Mouse (Mus musculus): Measurements from ENCODE around the gene Pard6b. TPM values are rescaled to one million over a fixed set of nuclear protein-coding genes. Genes with fewer than 3 reads are reported as not detected.

Gene Pard6b
- polyA plus RNA-seq (2014; fragmentation: Nextera tagmentation; extraction: Ambion mirVana): 8.2 and 9.2 TPM in 2 replicates

- under 1% methylated on average over 106 of the region's 110 CpGs for WGBS
- DNase-seq (peak; percentile 100), ATAC-seq (ENCODE audit: low FRiP score, low TSS enrichment) (peak; percentile 94)
- H3K4me1 ChIP-seq (ENCODE audit: control insufficient read depth, insufficient read depth, low read length): peaks cover 14% of the 10 kb centered on the region; the same call in 1 of the 2 replicates
- H3K4me2 ChIP-seq (ENCODE audit: low read length): peak within 1 kb of the TSS; percentile 75
- H3K9ac ChIP-seq (replicated peaks; ENCODE audit: low read length): peak within 1 kb of the TSS; percentile 76
- H3K27ac ChIP-seq (replicated peaks; ENCODE audit: low read depth, low read length): peak within 1 kb of the TSS; percentile 90
- H3K36me3 ChIP-seq (ENCODE audit: control insufficient read depth, insufficient read depth, low read length): no peaks in the 10 kb centered on the region
- H3K9me3 ChIP-seq (ENCODE audit: control insufficient read depth, low read length): no peaks in the 10 kb centered on the region
- peak within 1 kb of the TSS; percentile 79 for H3K4me3 ChIP-seq (replicated peaks; ENCODE audit: low read depth, low read length)
- H3K27me3 ChIP-seq (ENCODE audit: control insufficient read depth, insufficient read depth, low read length): peaks cover 12% of the 10 kb centered on the region; the same call in 1 of the 2 replicates
These were observed at the start of gene Pard6b for GRCm38 (mm10) chr2:168080431-168081246. Gene Pard6b, plus strand, starts transcription at chr2:168081004.

- WGBS: 79% methylated on average over 2 of the region's 2 CpGs
These were observed 49.0 kb upstream of the Pard6b start for GRCm38 (mm10) chr2:168031842-168032241.

GRCm38 (mm10) chr2:168033905-168034304, 46.9 kb upstream of the Pard6b start:
- no peaks in the 10 kb centered on the region for H3K27me3 ChIP-seq (ENCODE audit: control insufficient read depth, insufficient read depth, low read length)
- WGBS: 59% methylated on average over 10 of the region's 10 CpGs
- H3K4me2 ChIP-seq (ENCODE audit: low read length): no peak overlapping the region
- H3K4me3 ChIP-seq (replicated peaks; ENCODE audit: low read depth, low read length): no peak overlapping the region
- H3K27ac ChIP-seq (replicated peaks; ENCODE audit: low read depth, low read length): no peak overlapping the region
- DNase-seq (no peak), ATAC-seq (ENCODE audit: low FRiP score, low TSS enrichment) (no peak)
- H3K9me3 ChIP-seq (ENCODE audit: control insufficient read depth, low read length): no peaks in the 10 kb centered on the region
- H3K9ac ChIP-seq (replicated peaks; ENCODE audit: low read length): no peak overlapping the region
- H3K4me1 ChIP-seq (ENCODE audit: control insufficient read depth, insufficient read depth, low read length): no peaks in the 10 kb centered on the region
- no peaks in the 10 kb centered on the region for H3K36me3 ChIP-seq (ENCODE audit: control insufficient read depth, insufficient read depth, low read length)

More at GRCm38 (mm10) chr2:168031842-168032241, 49.0 kb upstream of the Pard6b start:
- no peak for ATAC-seq (ENCODE audit: low FRiP score, low TSS enrichment)
- no peaks in the 10 kb centered on the region for H3K9me3 ChIP-seq (ENCODE audit: control insufficient read depth, low read length)
- no peaks in the 10 kb centered on the region for H3K36me3 ChIP-seq (ENCODE audit: control insufficient read depth, insufficient read depth, low read length)
- H3K27ac ChIP-seq (replicated peaks; ENCODE audit: low read depth, low read length): no peak overlapping the region
- H3K4me1 ChIP-seq (ENCODE audit: control insufficient read depth, insufficient read depth, low read length): no peaks in the 10 kb centered on the region
- H3K4me3 ChIP-seq (replicated peaks; ENCODE audit: low read depth, low read length): no peak overlapping the region
- H3K9ac ChIP-seq (replicated peaks; ENCODE audit: low read length): no peak overlapping the region
- H3K4me2 ChIP-seq (ENCODE audit: low read length): no peak overlapping the region
- DNase-seq: no peak
- H3K27me3 ChIP-seq (ENCODE audit: control insufficient read depth, insufficient read depth, low read length): no peaks in the 10 kb centered on the region

- Histone ChIP-seq H3K4me2 (ENCODE audit: low read length) (no peak overlapping the region), H3K4me1 (ENCODE audit: control insufficient read depth, insufficient read depth, low read length) (no peaks in the 10 kb centered on the region), H3K9ac (replicated peaks; ENCODE audit: low read length) (no peak overlapping the region), H3K27ac (replicated peaks; ENCODE audit: low read depth, low read length) (no peak overlapping the region), H3K9me3 (ENCODE audit: control insufficient read depth, low read length) (no peaks in the 10 kb centered on the region), H3K36me3 (ENCODE audit: control insufficient read depth, insufficient read depth, low read length) (no peaks in the 10 kb centered on the region), H3K4me3 (replicated peaks; ENCODE audit: low read depth, low read length) (no peak overlapping the region), H3K27me3 (ENCODE audit: control insufficient read depth, insufficient read depth, low read length) (no peaks in the 10 kb centered on the region)
- 81% methylated on average over 6 of the region's 6 CpGs for WGBS
- no peak for ATAC-seq (ENCODE audit: low FRiP score, low TSS enrichment)
- DNase-seq: no peak
These were observed 44.9 kb upstream of the Pard6b start for GRCm38 (mm10) chr2:168035907-168036306.

GRCm38 (mm10) chr2:168037063-168037462, 43.7 kb upstream of the Pard6b start:
- no peak overlapping the region for H3K4me2 ChIP-seq (ENCODE audit: low read length)
- H3K4me3 ChIP-seq (replicated peaks; ENCODE audit: low read depth, low read length): no peak overlapping the region
- no peaks in the 10 kb centered on the region for H3K4me1 ChIP-seq (ENCODE audit: control insufficient read depth, insufficient read depth, low read length)
- no peak overlapping the region for H3K27ac ChIP-seq (replicated peaks; ENCODE audit: low read depth, low read length)
- no peak for ATAC-seq (ENCODE audit: low FRiP score, low TSS enrichment)
- no peaks in the 10 kb centered on the region for H3K27me3 ChIP-seq (ENCODE audit: control insufficient read depth, insufficient read depth, low read length)
- WGBS: 69% methylated on average over 3 of the region's 3 CpGs
- H3K36me3 ChIP-seq (ENCODE audit: control insufficient read depth, insufficient read depth, low read length): no peaks in the 10 kb centered on the region
- no peak overlapping the region for H3K9ac ChIP-seq (replicated peaks; ENCODE audit: low read length)
- no peak for DNase-seq
- H3K9me3 ChIP-seq (ENCODE audit: control insufficient read depth, low read length): no peaks in the 10 kb centered on the region

GRCm38 (mm10) chr2:168040751-168041150, 40.1 kb upstream of the Pard6b start:
- 43% methylated on average over 3 of the region's 3 CpGs for WGBS
- Histone ChIP-seq H3K9me3 (ENCODE audit: control insufficient read depth, low read length) (no peaks in the 10 kb centered on the region), H3K4me2 (ENCODE audit: low read length) (no peak overlapping the region), H3K9ac (replicated peaks; ENCODE audit: low read length) (no peak overlapping the region), H3K27me3 (ENCODE audit: control insufficient read depth, insufficient read depth, low read length) (no peaks in the 10 kb centered on the region), H3K36me3 (ENCODE audit: control insufficient read depth, insufficient read depth, low read length) (no peaks in the 10 kb centered on the region), H3K27ac (replicated peaks; ENCODE audit: low read depth, low read length) (no peak overlapping the region), H3K4me3 (replicated peaks; ENCODE audit: low read depth, low read length) (no peak overlapping the region), H3K4me1 (ENCODE audit: control insufficient read depth, insufficient read depth, low read length) (no peaks in the 10 kb centered on the region)
- no peak for DNase-seq
- ATAC-seq (ENCODE audit: low FRiP score, low TSS enrichment): no peak

- H3K9me3 ChIP-seq (ENCODE audit: control insufficient read depth, low read length): no peaks in the 10 kb centered on the region
- no peaks in the 10 kb centered on the region for H3K4me1 ChIP-seq (ENCODE audit: control insufficient read depth, insufficient read depth, low read length)
- H3K27ac ChIP-seq (replicated peaks; ENCODE audit: low read depth, low read length): no peak overlapping the region
- ATAC-seq (ENCODE audit: low FRiP score, low TSS enrichment): no peak
- no peak overlapping the region for H3K4me3 ChIP-seq (replicated peaks; ENCODE audit: low read depth, low read length)
- H3K9ac ChIP-seq (replicated peaks; ENCODE audit: low read length): no peak overlapping the region
- DNase-seq: no peak
- 80% methylated on average over 6 of the region's 6 CpGs for WGBS
- H3K36me3 ChIP-seq (ENCODE audit: control insufficient read depth, insufficient read depth, low read length): no peaks in the 10 kb centered on the region
- H3K27me3 ChIP-seq (ENCODE audit: control insufficient read depth, insufficient read depth, low read length): no peaks in the 10 kb centered on the region
- no peak overlapping the region for H3K4me2 ChIP-seq (ENCODE audit: low read length)
These were observed 38.8 kb upstream of the Pard6b start for GRCm38 (mm10) chr2:168042019-168042418.

- no peak for ATAC-seq (ENCODE audit: low FRiP score, low TSS enrichment)
- no peaks in the 10 kb centered on the region for H3K36me3 ChIP-seq (ENCODE audit: control insufficient read depth, insufficient read depth, low read length)
- H3K4me2 ChIP-seq (ENCODE audit: low read length): no peak overlapping the region
These were observed 36.0 kb upstream of the Pard6b start for GRCm38 (mm10) chr2:168044681-168045287.

More at GRCm38 (mm10) chr2:168044681-168045287, 36.0 kb upstream of the Pard6b start:
- H3K9me3 ChIP-seq (ENCODE audit: control insufficient read depth, low read length): no peaks in the 10 kb centered on the region
- 0 out of 2 replicates have a peak, but pooled peaks cover 3% of the 10 kb centered on the region for H3K4me1 ChIP-seq (ENCODE audit: control insufficient read depth, insufficient read depth, low read length)
- H3K9ac ChIP-seq (replicated peaks; ENCODE audit: low read length): no peak overlapping the region
- H3K27me3 ChIP-seq (ENCODE audit: control insufficient read depth, insufficient read depth, low read length): peaks cover 11% of the 10 kb centered on the region; the same call in 1 of the 2 replicates
- no peak overlapping the region for H3K4me3 ChIP-seq (replicated peaks; ENCODE audit: low read depth, low read length)
- WGBS: 79% methylated on average over 10 of the region's 10 CpGs
- H3K27ac ChIP-seq (replicated peaks; ENCODE audit: low read depth, low read length): no peak overlapping the region
- DNase-seq: no peak
